Mouse (Mus musculus) testis, adult 2 months (tissue): ENCODE results near the gene Cog1.

Experiments used
- CTCF ChIP-seq: fragments of 200-500 bp; IDR thresholded peaks from 2 replicates; pipeline ENCODE4 v1.5.1; 2012; ENCODE audit warnings: low read depth, mild to moderate bottlenecking, inconsistent platforms, low read length, moderate library complexity; ENCODE audit not compliant: control insufficient read depth, insufficient read depth, insufficient replicate concordance
- POLR2A ChIP-seq: fragments of 200-500 bp; IDR thresholded peaks from 2 replicates; pipeline ENCODE4 v1.6.1; 2012; ENCODE audit warnings: low read depth, mild to moderate bottlenecking, inconsistent platforms, low read length, moderate library complexity; ENCODE audit not compliant: control insufficient read depth

DNA sequence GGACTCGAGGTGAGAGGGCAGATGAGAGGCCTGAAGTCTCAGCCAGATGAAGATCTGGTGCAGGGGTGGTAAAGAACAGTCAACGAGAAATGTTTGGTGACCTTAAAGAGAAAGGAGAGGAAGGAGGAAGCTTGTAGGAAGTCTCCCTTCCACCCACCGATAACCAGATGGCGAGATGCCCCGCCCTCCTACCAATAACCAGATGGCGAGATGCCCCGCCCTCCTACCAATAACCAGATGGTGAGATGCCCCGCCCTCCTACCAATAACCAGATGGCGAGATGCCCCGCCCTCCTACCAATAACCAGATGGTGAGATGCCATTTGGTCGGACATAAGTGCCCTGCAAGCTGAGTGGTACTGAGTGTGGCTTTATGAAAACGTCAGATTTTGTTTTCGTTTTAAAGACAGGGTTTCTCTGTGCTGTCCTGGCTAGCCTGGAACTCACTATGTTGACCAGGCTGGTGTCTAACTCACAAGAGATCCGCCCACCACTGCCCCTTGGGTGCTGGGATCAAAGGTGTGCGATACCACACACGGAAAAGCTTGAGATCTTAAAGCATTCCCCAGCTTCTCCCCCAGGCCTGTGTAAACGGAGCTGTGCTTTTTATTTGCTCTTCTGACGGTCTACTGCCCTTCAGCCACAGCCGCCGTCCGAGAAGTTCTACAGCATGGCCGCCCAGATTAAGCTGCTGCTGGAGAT is 2.4 kb downstream of the Cog1 start:
- TF ChIP-seq CTCF, result no peak
- TF ChIP-seq POLR2A, result no peak
